Mouse (Mus musculus): ENCODE measurements around the gene Rab26.

- peak; percentile 49 for TF ChIP-seq CTCF (IDR thresholded peaks at IDR 0.05; ENCODE audit: control insufficient read depth, insufficient read depth, insufficient read length)
- no peak for TF ChIP-seq MYOG (IDR thresholded peaks at IDR 0.05; ENCODE audit: control insufficient read depth, extremely low read depth, insufficient read length)
- TF ChIP-seq MAX (IDR thresholded peaks at IDR 0.05): no peak
These were observed 39.2 kb downstream of the Rab26 start for GRCm38 (mm10) chr17:24494627-24495335.

Measured in C2C12 (cell line).